Mouse (Mus musculus) heart, embryonic 15.5 days (tissue): ENCODE measurements around the gene Stil. TPM values are rescaled to one million over a fixed set of nuclear protein-coding genes. Genes with fewer than 3 reads are reported as not detected.

Experiments used
- ATAC-seq: fragments of 200-750 bp; cut with Nextera tagmentation; replicated peaks from 2 replicates; pipeline ENCODE4 v1.8.0; 2017; ENCODE audit warnings: low read depth, moderate TSS enrichment; ENCODE audit not compliant: insufficient number of reproducible peaks, insufficient read depth, low FRiP score
- H3K27ac ChIP-seq: fragments of 300-500 bp; sonication (generic); 2 replicates; pipeline ENCODE4 v1.5.1; 2015; ENCODE audit warnings: mild to moderate bottlenecking, inconsistent platforms
- H3K27me3 ChIP-seq: fragments of 300-500 bp; sonication (generic); 2 replicates; pipeline ENCODE4 v1.6.1; 2015; ENCODE audit warnings: inconsistent platforms
- H3K36me3 ChIP-seq: fragments of 300-500 bp; sonication (generic); 2 replicates; pipeline ENCODE4 v1.6.1; 2015; ENCODE audit warnings: mild to moderate bottlenecking, inconsistent platforms
- H3K4me1 ChIP-seq: fragments of 300-500 bp; sonication (generic); replicated peaks from 2 replicates; pipeline ENCODE4 v1.6.1; 2015; ENCODE audit warnings: inconsistent platforms
- H3K4me2 ChIP-seq: fragments of 300-500 bp; sonication (generic); 2 replicates; pipeline ENCODE4 v1.6.1; 2015; ENCODE audit warnings: inconsistent platforms, mild to moderate bottlenecking, moderate library complexity
- H3K4me3 ChIP-seq: fragments of 300-500 bp; sonication (generic); 2 replicates; pipeline ENCODE4 v1.5.1; 2015; ENCODE audit warnings: mild to moderate bottlenecking, inconsistent platforms
- H3K9ac ChIP-seq: fragments of 300-500 bp; sonication (generic); 2 replicates; pipeline ENCODE4 v1.6.1; 2015; ENCODE audit warnings: mild to moderate bottlenecking, inconsistent platforms
- H3K9me3 ChIP-seq: fragments of 300-500 bp; sonication (generic); replicated peaks from 2 replicates; pipeline ENCODE4 v1.6.1; 2016; ENCODE audit warnings: inconsistent platforms
- WGBS: fragments of 180-500 bp; shearing (Covaris S2); methylation state at CpG from one replicate; pipeline ENCODE4 v1.1.7; 2015; ENCODE audit warnings: mixed read lengths; 5-methylcytosine and 5-hydroxymethylcytosine counted together
- polyA plus RNA-seq: library from polyadenylated mRNA; unstranded; fragments of >200 nt; fragmentation: Nextera tagmentation; extraction: Ambion mirVana; gene quantifications from 2 replicates; pipeline ENCODE4 v1.2.1, GENCODE M21; 2015

The Stil gene
- polyA plus RNA-seq, 1 experiment from 2014 or later = 6.5 TPM

- no peak overlapping the region for H3K4me3 ChIP-seq
- no peaks in the 10 kb centered on the region for H3K9me3 ChIP-seq
- peaks cover 43% of the 10 kb centered on the region for H3K27me3 ChIP-seq
- no peak overlapping the region for H3K4me2 ChIP-seq
- WGBS = 21% methylated on average over 6 of the region's 6 CpGs
- no peak overlapping the region for H3K9ac ChIP-seq
- H3K27ac ChIP-seq = no peak overlapping the region
- no peaks in the 10 kb centered on the region for H3K36me3 ChIP-seq
- no peak; the same call in 1 of the 2 replicates for ATAC-seq
- peaks cover 6% of the 10 kb centered on the region; the same call in 1 of the 2 replicates for H3K4me1 ChIP-seq
These were observed 85.7 kb downstream of the Stil start for GRCm38 (mm10) chr4:115085522-115086095.

DNA sequence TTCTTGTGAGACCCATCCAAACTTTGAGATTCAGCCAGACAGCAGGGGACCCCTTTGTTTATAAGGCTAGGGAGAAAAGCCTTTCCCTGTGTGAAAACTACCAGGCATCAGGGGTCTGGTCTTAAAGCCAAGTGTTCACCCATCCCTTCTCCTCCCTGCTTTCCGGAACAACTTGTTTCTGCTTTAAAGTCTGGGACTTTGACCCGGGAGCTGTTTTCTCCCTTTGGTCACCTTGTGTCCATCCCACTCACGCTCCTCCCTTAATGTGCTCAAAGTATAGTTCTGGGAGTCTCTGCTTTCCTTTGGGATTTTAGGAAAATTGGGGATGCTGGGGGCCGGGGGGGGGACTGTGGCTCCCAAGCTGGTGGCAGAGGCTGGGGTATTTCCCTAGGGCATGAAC lies 86.3 kb downstream of the Stil start:
- ATAC-seq = no peak
- no peak overlapping the region for H3K4me2 ChIP-seq
- H3K27me3 ChIP-seq = peaks cover 43% of the 10 kb centered on the region
- 65% methylated on average over 4 of the region's 4 CpGs for WGBS
- no peaks in the 10 kb centered on the region for H3K9me3 ChIP-seq
- no peak overlapping the region for H3K27ac ChIP-seq
- H3K4me1 ChIP-seq = peaks cover 6% of the 10 kb centered on the region; the same call in 1 of the 2 replicates
- H3K9ac ChIP-seq = no peak overlapping the region
- H3K36me3 ChIP-seq = no peaks in the 10 kb centered on the region
- H3K4me3 ChIP-seq = no peak overlapping the region

DNA sequence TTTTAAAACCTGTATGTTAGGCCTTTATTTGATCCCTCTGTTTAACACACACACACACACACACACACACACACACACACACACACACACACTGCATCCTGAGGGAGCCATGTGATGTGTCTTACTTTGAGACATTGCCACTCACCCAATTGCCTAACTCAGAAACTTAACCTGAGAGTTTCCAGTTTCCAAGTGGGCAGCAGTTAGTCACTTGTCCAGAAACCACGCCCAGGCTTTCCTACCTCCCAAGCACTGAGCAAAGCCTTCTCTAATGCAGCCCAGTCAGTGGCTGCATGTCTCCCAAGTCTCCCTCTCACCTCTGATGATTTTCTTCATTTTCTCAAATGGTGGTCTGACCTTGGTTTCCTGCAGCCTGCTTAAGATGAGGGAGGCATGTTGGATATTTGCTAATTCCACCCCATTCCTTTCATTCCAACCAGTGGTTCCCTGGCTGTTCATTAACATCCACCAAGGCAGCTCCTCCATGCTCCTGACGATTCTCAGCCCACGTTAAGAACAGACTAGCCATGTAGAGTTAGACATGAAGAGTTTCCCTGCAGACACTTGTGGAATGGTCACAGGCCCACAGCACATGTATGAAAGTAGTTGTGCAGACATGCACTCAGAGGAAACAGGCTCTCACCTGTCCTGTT lies 86.9 kb downstream of the Stil start:
- peaks cover 43% of the 10 kb centered on the region for H3K27me3 ChIP-seq
- H3K4me2 ChIP-seq = no peak overlapping the region
- no peak overlapping the region for H3K4me3 ChIP-seq
- H3K4me1 ChIP-seq = peaks cover 6% of the 10 kb centered on the region; the same call in 1 of the 2 replicates
- H3K36me3 ChIP-seq = no peaks in the 10 kb centered on the region
- no peak overlapping the region for H3K9ac ChIP-seq
- no peak for ATAC-seq
- 55% methylated on average over 3 of the region's 3 CpGs for WGBS
- no peaks in the 10 kb centered on the region for H3K9me3 ChIP-seq
- no peak overlapping the region for H3K27ac ChIP-seq

DNA sequence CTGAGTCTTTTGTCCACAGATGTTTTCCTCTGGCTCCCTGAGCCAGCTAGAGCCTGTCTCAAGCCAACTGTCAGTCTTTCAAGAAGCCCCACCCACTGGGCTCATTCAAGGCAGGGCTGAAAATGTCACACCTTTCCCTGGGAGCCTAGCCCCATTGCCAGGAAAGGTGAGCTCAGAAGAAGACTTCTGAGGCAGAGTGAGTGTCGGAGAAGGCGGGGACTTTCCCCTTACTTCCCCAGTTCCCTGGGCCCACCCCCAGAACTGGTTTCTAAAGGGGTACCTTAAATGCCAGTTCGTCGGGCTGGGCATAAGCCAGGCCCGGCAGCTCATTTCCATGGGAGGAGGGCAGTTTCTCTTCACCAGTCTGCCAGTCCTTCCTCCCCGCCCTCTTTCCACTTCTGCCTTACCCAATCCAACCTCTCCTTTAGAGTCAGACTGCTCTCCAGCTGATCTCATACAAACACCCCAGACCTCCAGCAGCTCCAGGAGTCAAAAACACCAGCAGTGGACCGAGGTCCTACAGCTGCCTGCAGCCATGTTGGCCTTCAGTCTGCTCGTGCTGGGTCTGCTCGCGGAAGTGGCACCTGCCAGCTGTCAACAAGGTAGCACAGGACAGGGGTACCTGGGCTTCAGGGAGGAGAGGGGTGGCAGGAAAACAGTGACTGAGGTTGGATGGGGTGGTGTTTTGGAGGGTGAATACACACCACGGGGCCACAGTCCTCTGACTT lies 88.8 kb downstream of the Stil start, which contains the start of gene Pdzk1ip1:
Gene Pdzk1ip1 (plus strand): TSS at position 98 of the 728 bp plus-strand sequence.
- no peak for ATAC-seq
- H3K4me1 ChIP-seq = peaks cover 6% of the 10 kb centered on the region; the same call in 1 of the 2 replicates
- H3K36me3 ChIP-seq = no peaks in the 10 kb centered on the region
- H3K4me2 ChIP-seq = peak within 1 kb of the TSS; percentile 47
- H3K27ac ChIP-seq = no peak within 1 kb of the TSS
- H3K9ac ChIP-seq = no peak within 1 kb of the TSS
- H3K9me3 ChIP-seq = no peaks in the 10 kb centered on the region
- WGBS = 17% methylated on average over 11 of the region's 11 CpGs
- peak within 1 kb of the TSS; percentile 27 for H3K4me3 ChIP-seq
- peaks cover 48% of the 10 kb centered on the region for H3K27me3 ChIP-seq

GRCm38 (mm10) chr4:115090592-115090991 lies 90.6 kb downstream of the Stil start:
- Histone ChIP-seq H3K4me3 (no peak overlapping the region), H3K9me3 (no peaks in the 10 kb centered on the region), H3K27ac (no peak overlapping the region), H3K27me3 (peaks cover 50% of the 10 kb centered on the region), H3K36me3 (no peaks in the 10 kb centered on the region), H3K9ac (no peak overlapping the region), H3K4me1 (peaks cover 9% of the 10 kb centered on the region), H3K4me2 (no peak overlapping the region)
- 55% methylated on average over 2 of the region's 2 CpGs for WGBS
- ATAC-seq = no peak

- Histone ChIP-seq H3K4me3 (no peak overlapping the region), H3K36me3 (no peaks in the 10 kb centered on the region), H3K27ac (no peak overlapping the region), H3K9ac (no peak overlapping the region), H3K27me3 (peaks cover 50% of the 10 kb centered on the region), H3K9me3 (no peaks in the 10 kb centered on the region), H3K4me1 (peaks cover 20% of the 10 kb centered on the region), H3K4me2 (no peak overlapping the region)
- ATAC-seq = no peak
- 71% methylated on average over 3 of the region's 3 CpGs for WGBS
These were observed 91.8 kb downstream of the Stil start for GRCm38 (mm10) chr4:115091806-115092205.

Other genes with a start within 250 kb of the Stil start
- not detected in 2 replicates for gene Gm12830, start 178.4 kb upstream of the Stil start, polyA plus RNA-seq
- gene Foxd2, start 91.3 kb upstream of the Stil start, polyA plus RNA-seq = 0.15 TPM in 1 of 2 replicates, not detected in the other
- gene Foxe3, start 74.1 kb upstream of the Stil start, polyA plus RNA-seq = not detected in 2 replicates
- 60.9 and 62.9 TPM in 2 replicates for gene Cmpk1, start 12.9 kb upstream of the Stil start, polyA plus RNA-seq
- gene Tal1, start 56.3 kb downstream of the Stil start, polyA plus RNA-seq = 1.1 and 1.5 TPM in 2 replicates
- 3.3 and 4.7 TPM in 2 replicates for gene Pdzk1ip1, start 88.5 kb downstream of the Stil start, polyA plus RNA-seq
- gene Cyp4x1, start 134.1 kb downstream of the Stil start, polyA plus RNA-seq = 0.16 TPM in 1 of 2 replicates, not detected in the other
- gene Cyp4a29, start 241.9 kb downstream of the Stil start, polyA plus RNA-seq = not detected in 2 replicates